Mouse (Mus musculus): Measurements from ENCODE around the gene Rpf1.

GRCm38 (mm10) chr3:146473741-146474140 lies 47.5 kb downstream of the Rpf1 start:
- no peak for TF ChIP-seq POLR2A (IDR thresholded peaks at IDR 0.05; ENCODE audit: control insufficient read depth in 1 of 2, insufficient read depth in 1 of 2, low read depth in 1 of 2, low read length in 2 of 2, poor library complexity in 1 of 2)
- TF ChIP-seq ETS1 (IDR thresholded peaks at IDR 0.05; ENCODE audit: low read depth, low read length) = no peak
- TF ChIP-seq JUND (IDR thresholded peaks at IDR 0.05; ENCODE audit: low read depth, low read length) = no peak
- TF ChIP-seq CTCF (IDR thresholded peaks at IDR 0.05 in 2 of 3, conservative IDR thresholded peaks at IDR 0.05 in 1 of 3; ENCODE audit: control insufficient read depth in 1 of 3, insufficient read depth in 1 of 3, low read depth in 2 of 3, low read length in 3 of 3, poor library complexity in 1 of 3, severe bottlenecking in 1 of 3) = no peak
- no peak for TF ChIP-seq ZNF384 (IDR thresholded peaks at IDR 0.05; ENCODE audit: low read depth, low read length)
- TF ChIP-seq NELFE (IDR thresholded peaks at IDR 0.05; ENCODE audit: low read depth, low read length) = no peak
- no peak for TF ChIP-seq BHLHE40 (IDR thresholded peaks at IDR 0.05; ENCODE audit: borderline replicate concordance, low read depth, low read length)
- TF ChIP-seq TCF12 (IDR thresholded peaks at IDR 0.05; ENCODE audit: low read depth, low read length) = no peak
- TF ChIP-seq USF1 (IDR thresholded peaks at IDR 0.05; ENCODE audit: low read depth, low read length) = no peak
- TF ChIP-seq EP300 (IDR thresholded peaks at IDR 0.05; ENCODE audit: low read depth in 1 of 2, low read length in 2 of 2) = no peak
- TF ChIP-seq HCFC1 (IDR thresholded peaks at IDR 0.05; ENCODE audit: low read depth, low read length) = no peak

Measured in MEL (cell line).